Mouse (Mus musculus) stomach, embryonic 16.5 days (tissue): Measurements from ENCODE around the gene Tnfrsf11a. TPM values are rescaled to one million over a fixed set of nuclear protein-coding genes. Genes with fewer than 3 reads are reported as not detected.

Experiments used
- ATAC-seq: fragments of 200-750 bp; cut with Nextera tagmentation; 2 replicates; pipeline ENCODE4 v1.8.0; 2017; ENCODE audit warnings: moderate number of reproducible peaks, moderate TSS enrichment; ENCODE audit not compliant: insufficient read depth, low FRiP score
- H3K27ac ChIP-seq: fragments of 300-500 bp; sonication (generic); 2 replicates; pipeline ENCODE4 v1.5.1; 2014; ENCODE audit warnings: low read length
- H3K27me3 ChIP-seq: fragments of 300-500 bp; sonication (generic); 2 replicates; pipeline ENCODE4 v1.6.1; 2014; ENCODE audit warnings: low read length, control low read depth, mixed read lengths; ENCODE audit not compliant: control insufficient read depth, insufficient read depth
- H3K36me3 ChIP-seq: fragments of 300-500 bp; sonication (generic); 2 replicates; pipeline ENCODE4 v1.6.1; 2014; ENCODE audit warnings: low read length; ENCODE audit not compliant: control insufficient read depth, insufficient read depth
- H3K4me1 ChIP-seq: fragments of 300-500 bp; sonication (generic); 2 replicates; pipeline ENCODE4 v1.6.1; 2014; ENCODE audit warnings: low read length, control low read depth, mixed read lengths; ENCODE audit not compliant: control insufficient read depth, insufficient read depth
- H3K4me2 ChIP-seq: fragments of 300-500 bp; sonication (generic); 2 replicates; pipeline ENCODE4 v1.6.1; 2014; ENCODE audit warnings: low read depth, low read length, mixed read lengths
- H3K4me3 ChIP-seq: fragments of 300-500 bp; sonication (generic); replicated peaks from 2 replicates; pipeline ENCODE4 v1.5.1; 2014; ENCODE audit warnings: mild to moderate bottlenecking, low read length
- H3K9ac ChIP-seq: fragments of 300-500 bp; sonication (generic); 2 replicates; pipeline ENCODE4 v1.6.1; 2014; ENCODE audit warnings: low read length
- H3K9me3 ChIP-seq: fragments of 300-500 bp; sonication (generic); replicated peaks from 2 replicates; pipeline ENCODE4 v1.6.1; 2016; ENCODE audit warnings: low read length, control low read depth; ENCODE audit not compliant: control insufficient read depth
- WGBS: fragments of 180-500 bp; shearing (Covaris S2); extraction: QIAGEN DNeasy Blood & Tissue Kit; methylation state at CpG from one replicate; pipeline ENCODE4 v1.1.7; 2014; 5-methylcytosine and 5-hydroxymethylcytosine counted together
- polyA plus RNA-seq: library from polyadenylated mRNA; unstranded; fragments of >200 nt; fragmentation: Nextera tagmentation; extraction: Ambion mirVana; gene quantifications from 2 replicates; pipeline ENCODE4 v1.2.1, GENCODE M21; 2015

The Tnfrsf11a gene
- polyA plus RNA-seq, 1 experiment from 2014 or later: 1.8 TPM

DNA sequence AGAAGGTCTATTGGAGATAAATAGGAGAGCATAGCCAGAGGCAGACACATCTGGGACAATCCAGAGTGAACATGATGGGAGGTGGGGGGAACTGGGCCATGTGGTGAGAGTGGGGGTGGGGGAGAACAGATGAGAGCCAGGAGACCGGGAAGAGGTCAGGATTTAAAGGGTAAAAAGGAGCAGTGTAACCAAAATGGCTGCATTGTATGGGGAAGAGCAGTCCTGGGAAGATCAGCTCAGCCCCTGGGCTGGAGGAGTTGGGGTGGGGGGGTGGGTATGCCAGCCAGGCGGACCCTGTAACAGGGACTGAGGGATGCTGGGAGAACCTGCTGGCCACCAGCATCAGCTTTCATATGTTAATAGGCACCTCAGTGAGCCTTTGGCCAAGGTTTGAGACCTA lies 34.8 kb downstream of the Tnfrsf11a start:
- no peak overlapping the region for H3K9ac ChIP-seq
- no peak for ATAC-seq
- no peak overlapping the region for H3K4me3 ChIP-seq
- H3K9me3 ChIP-seq: no peaks in the 10 kb centered on the region
- H3K4me1 ChIP-seq: peaks cover 16% of the 10 kb centered on the region
- no peak overlapping the region for H3K4me2 ChIP-seq
- no peaks in the 10 kb centered on the region for H3K36me3 ChIP-seq
- no peaks in the 10 kb centered on the region for H3K27me3 ChIP-seq
- H3K27ac ChIP-seq: no peak overlapping the region
- 75% methylated on average over 2 of the region's 2 CpGs for WGBS

DNA sequence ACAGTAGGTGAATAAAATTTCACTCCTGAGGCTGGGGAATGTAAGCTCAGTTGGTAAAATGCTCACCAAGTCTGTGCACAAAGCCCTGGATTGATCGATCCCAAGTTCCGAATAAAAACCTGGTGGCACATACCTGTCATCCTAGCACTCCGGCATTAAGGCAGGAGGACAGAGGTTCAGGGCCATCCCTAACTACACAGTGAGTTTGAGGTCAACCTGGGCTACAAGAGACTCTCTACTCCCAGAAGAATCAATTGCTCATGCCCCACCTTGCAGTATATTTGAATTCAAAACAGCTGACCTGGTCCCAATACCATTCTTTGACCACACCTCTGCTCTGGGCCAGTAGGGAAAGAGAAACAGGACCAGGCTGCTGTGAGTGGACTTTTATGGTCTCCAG lies 35.2 kb downstream of the Tnfrsf11a start:
- no peak for ATAC-seq
- 97% methylated on average over 3 of the region's 3 CpGs for WGBS
- no peaks in the 10 kb centered on the region for H3K27me3 ChIP-seq

DNA sequence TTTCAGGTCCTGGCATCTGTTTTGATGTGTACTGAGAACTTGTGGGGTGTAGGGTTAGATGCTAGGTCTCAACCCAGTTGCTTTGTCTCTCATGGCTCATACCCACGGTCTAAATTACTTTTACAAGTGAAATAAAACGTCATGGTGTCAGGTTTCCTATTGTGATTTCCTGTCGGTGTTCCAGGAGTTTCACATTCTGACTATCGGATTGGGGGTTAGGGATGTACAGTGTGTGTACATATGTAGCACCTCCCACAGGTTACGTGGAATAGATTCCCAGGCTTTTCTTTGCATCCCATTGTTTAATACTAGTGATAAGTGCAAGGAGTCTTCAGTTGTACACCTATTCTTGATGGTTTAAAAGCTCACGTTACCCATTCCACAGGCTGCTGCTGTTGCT lies 38.5 kb downstream of the Tnfrsf11a start:
- no peak overlapping the region for H3K4me2 ChIP-seq
- ATAC-seq: no peak
- no peaks in the 10 kb centered on the region for H3K9me3 ChIP-seq

More for the DNA sequence above, 35.2 kb downstream of the Tnfrsf11a start:
- Histone ChIP-seq H3K36me3 (no peaks in the 10 kb centered on the region), H3K9me3 (no peaks in the 10 kb centered on the region), H3K4me3 (no peak overlapping the region), H3K4me1 (peaks cover 16% of the 10 kb centered on the region), H3K9ac (no peak overlapping the region), H3K4me2 (no peak overlapping the region), H3K27ac (no peak overlapping the region)

DNA sequence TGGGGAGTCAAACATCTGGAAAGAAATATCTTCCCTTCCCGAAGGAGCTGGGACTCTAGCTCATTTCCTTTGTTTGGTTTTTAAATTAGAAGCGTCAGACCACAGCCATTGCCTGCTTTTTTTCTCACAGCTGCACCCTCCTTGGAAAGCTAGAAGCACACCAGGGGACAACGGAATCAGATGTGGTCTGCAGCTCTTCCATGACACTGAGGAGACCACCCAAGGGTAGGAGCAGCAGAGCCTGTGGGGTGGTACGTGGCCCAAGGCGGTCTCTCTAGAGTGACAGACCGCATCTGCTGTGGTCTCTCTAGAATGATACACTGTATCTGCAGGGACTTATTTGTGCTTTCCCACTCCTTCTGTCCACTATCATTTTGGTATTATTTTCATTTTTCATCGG lies 39.2 kb downstream of the Tnfrsf11a start:
- H3K27ac ChIP-seq: no peak overlapping the region; the same call in 1 of the 2 replicates
- H3K4me2 ChIP-seq: no peak overlapping the region
- H3K9ac ChIP-seq: no peak overlapping the region
- no peaks in the 10 kb centered on the region for H3K27me3 ChIP-seq
- no peak overlapping the region for H3K4me3 ChIP-seq
- no peaks in the 10 kb centered on the region for H3K9me3 ChIP-seq
- ATAC-seq: peak; percentile 71; the same call in 1 of the 2 replicates
- 44% methylated on average over 7 of the region's 7 CpGs for WGBS
- no peaks in the 10 kb centered on the region for H3K36me3 ChIP-seq
- H3K4me1 ChIP-seq: 0 out of 2 replicates have a peak, but pooled peaks cover 3% of the 10 kb centered on the region

More for the DNA sequence above, 38.5 kb downstream of the Tnfrsf11a start:
- no peak overlapping the region for H3K27ac ChIP-seq
- H3K27me3 ChIP-seq: no peaks in the 10 kb centered on the region
- H3K4me3 ChIP-seq: no peak overlapping the region
- WGBS: 28% methylated on average over 6 of the region's 6 CpGs
- peaks cover 4% of the 10 kb centered on the region for H3K4me1 ChIP-seq
- no peak overlapping the region for H3K9ac ChIP-seq
- no peaks in the 10 kb centered on the region for H3K36me3 ChIP-seq

DNA sequence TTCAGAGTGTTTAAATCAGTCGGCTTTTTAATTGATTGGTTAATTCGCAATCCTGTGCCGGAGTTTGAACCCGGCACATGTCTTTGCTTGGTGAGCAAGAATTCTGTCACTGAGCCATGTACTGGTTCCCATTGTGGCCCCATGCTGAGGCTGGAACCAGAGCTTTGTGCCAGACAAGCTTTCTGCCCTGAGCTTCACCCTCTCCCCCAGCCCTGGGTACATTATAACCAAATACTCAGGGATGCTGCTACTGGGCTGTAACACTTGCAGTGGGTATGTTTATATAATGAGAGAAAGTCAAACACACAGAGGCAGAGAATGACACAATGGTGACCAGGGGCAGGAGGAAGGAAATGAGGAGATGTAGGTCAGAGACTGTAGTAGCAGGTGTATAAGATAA lies 43.8 kb downstream of the Tnfrsf11a start:
- WGBS: 95% methylated on average over 4 of the region's 4 CpGs
- Histone ChIP-seq H3K27me3 (no peaks in the 10 kb centered on the region), H3K9me3 (no peaks in the 10 kb centered on the region), H3K4me2 (no peak overlapping the region), H3K4me1 (no peaks in the 10 kb centered on the region), H3K36me3 (no peaks in the 10 kb centered on the region), H3K27ac (no peak overlapping the region), H3K9ac (no peak overlapping the region), H3K4me3 (no peak overlapping the region)
- no peak for ATAC-seq

DNA sequence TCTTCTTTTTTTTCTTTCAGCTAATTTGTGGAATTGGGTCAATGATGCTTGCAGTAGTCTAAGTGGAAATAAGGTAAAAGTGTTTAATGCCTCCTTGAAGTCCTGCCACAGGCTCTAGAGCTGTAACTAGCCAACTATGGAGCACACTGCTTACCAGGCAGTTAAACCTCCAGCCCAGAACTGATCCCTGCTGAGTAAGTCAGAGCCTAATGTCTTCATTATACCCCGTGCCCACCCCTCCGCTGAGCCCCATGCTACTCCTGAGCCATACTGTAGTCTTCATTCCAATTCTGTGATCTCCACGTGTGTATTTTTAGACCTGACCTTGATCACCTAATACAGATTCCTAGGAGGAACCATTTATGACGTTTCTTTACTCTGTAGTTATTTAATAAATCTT lies 44.5 kb downstream of the Tnfrsf11a start:
- H3K9me3 ChIP-seq: no peaks in the 10 kb centered on the region
- 64% methylated on average over 4 of the region's 4 CpGs for WGBS
- H3K4me3 ChIP-seq: no peak overlapping the region
- no peaks in the 10 kb centered on the region for H3K4me1 ChIP-seq
- H3K9ac ChIP-seq: no peak overlapping the region
- ATAC-seq: no peak
- no peak overlapping the region for H3K4me2 ChIP-seq
- H3K36me3 ChIP-seq: no peaks in the 10 kb centered on the region
- no peak overlapping the region for H3K27ac ChIP-seq
- H3K27me3 ChIP-seq: no peaks in the 10 kb centered on the region

DNA sequence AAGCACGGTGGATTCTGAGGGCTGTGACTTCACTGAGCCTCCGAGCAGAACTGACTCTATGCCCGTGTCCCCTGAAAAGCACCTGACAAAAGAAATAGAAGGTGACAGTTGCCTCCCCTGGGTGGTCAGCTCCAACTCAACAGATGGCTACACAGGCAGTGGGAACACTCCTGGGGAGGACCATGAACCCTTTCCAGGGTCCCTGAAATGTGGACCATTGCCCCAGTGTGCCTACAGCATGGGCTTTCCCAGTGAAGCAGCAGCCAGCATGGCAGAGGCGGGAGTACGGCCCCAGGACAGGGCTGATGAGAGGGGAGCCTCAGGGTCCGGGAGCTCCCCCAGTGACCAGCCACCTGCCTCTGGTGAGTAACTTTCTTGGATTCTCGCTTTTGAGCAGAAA lies 46.9 kb downstream of the Tnfrsf11a start:
- 0 out of 2 replicates have a peak, but pooled peaks have one; percentile 37 for ATAC-seq
- no peak overlapping the region for H3K4me2 ChIP-seq
- no peak overlapping the region for H3K9ac ChIP-seq
- H3K36me3 ChIP-seq: no peaks in the 10 kb centered on the region
- no peak overlapping the region for H3K27ac ChIP-seq
- no peak overlapping the region for H3K4me3 ChIP-seq
- H3K27me3 ChIP-seq: no peaks in the 10 kb centered on the region
- WGBS: 87% methylated on average over 7 of the region's 7 CpGs
- H3K9me3 ChIP-seq: no peaks in the 10 kb centered on the region
- H3K4me1 ChIP-seq: no peaks in the 10 kb centered on the region

DNA sequence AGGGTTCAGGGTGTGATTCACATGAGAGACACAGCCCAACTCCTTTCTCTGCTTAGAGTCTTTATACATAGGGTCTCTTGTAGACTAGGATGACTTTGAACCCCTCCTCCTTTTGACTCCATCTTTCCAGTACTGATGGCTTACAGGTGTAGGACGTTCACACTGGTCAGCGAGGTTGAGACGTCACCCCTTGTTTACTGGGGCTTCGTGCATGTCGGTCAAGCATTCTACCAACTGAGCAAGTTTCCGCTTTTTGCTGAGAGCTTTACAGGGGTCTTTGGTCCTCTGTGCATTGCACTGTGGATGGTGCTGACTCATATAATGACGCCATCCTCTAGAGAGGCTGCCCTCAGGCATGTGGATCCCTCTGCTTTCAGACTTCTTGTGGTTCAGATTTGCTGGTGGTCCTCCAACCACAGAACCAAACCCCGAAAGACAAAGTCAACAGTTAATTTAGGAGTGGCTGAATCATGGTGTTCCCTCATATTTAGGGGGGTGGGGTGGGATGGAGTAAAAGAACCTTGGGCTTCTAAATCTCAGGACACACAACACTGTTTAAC lies 47.3 kb downstream of the Tnfrsf11a start:
- Histone ChIP-seq H3K4me1 (no peaks in the 10 kb centered on the region), H3K27me3 (no peaks in the 10 kb centered on the region), H3K9me3 (no peaks in the 10 kb centered on the region), H3K9ac (no peak overlapping the region), H3K4me3 (no peak overlapping the region), H3K4me2 (no peak overlapping the region), H3K36me3 (no peaks in the 10 kb centered on the region), H3K27ac (no peak overlapping the region)
- ATAC-seq: 0 out of 2 replicates have a peak, but pooled peaks have one; percentile 5
- 80% methylated on average over 8 of the region's 8 CpGs for WGBS

DNA sequence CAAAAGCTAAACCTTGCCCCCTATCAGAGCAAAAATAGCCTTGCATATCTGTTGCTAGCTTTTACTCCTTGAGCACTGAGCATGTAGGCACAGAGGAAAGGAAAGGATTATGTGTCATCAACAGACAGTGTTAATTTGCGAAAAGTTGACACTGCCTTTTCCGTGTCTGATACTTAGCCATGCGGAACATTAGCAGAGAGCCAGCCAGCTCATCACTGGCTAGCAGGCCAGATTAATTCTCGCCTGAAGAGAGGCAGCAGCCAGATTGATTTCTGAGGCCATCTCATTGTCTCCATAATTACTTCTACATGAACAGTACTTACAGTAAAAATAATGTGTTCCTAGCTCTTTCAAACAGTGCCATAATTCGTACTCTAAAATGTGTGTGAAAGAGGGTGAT lies 48.7 kb downstream of the Tnfrsf11a start:
- H3K4me1 ChIP-seq: no peaks in the 10 kb centered on the region
- no peak overlapping the region for H3K4me3 ChIP-seq
- H3K27ac ChIP-seq: no peak overlapping the region
- 73% methylated on average over 5 of the region's 5 CpGs for WGBS
- no peaks in the 10 kb centered on the region for H3K9me3 ChIP-seq
- no peaks in the 10 kb centered on the region for H3K27me3 ChIP-seq
- H3K4me2 ChIP-seq: no peak overlapping the region
- no peak for ATAC-seq
- H3K36me3 ChIP-seq: no peaks in the 10 kb centered on the region
- no peak overlapping the region for H3K9ac ChIP-seq
